Mouse (Mus musculus) C2C12 (cell line): ENCODE results near the gene Zbtb44.

ENCODE experiments used
- CEBPB ChIP-seq: IDR thresholded peaks from one replicate; pipeline ENCODE4 v1.6.1; 2011; ENCODE audit warnings: low read depth, mild to moderate bottlenecking, control low read depth, moderate library complexity
- CTCF ChIP-seq: IDR thresholded peaks from one replicate; pipeline ENCODE4 v1.5.1; 2011; ENCODE audit not compliant: control insufficient read depth, insufficient read depth, insufficient read length
- FOSL1 ChIP-seq: IDR thresholded peaks from one replicate; pipeline ENCODE4 v1.8.0; 2011; ENCODE audit warnings: mild to moderate bottlenecking, low read length; ENCODE audit not compliant: poor library complexity, insufficient read depth, severe bottlenecking
- MAX ChIP-seq: IDR thresholded peaks from one replicate; pipeline ENCODE4 v1.6.1; 2011; ENCODE audit warnings: mild to moderate bottlenecking, control low read depth
- MYOD1 ChIP-seq: IDR thresholded peaks from one replicate; pipeline ENCODE4 v1.6.1; 2011; ENCODE audit warnings: low read depth; ENCODE audit not compliant: control insufficient read depth, insufficient read length
- USF1 ChIP-seq: IDR thresholded peaks from one replicate; pipeline ENCODE4 v1.6.1; 2011; ENCODE audit warnings: low read depth, mild to moderate bottlenecking, control low read depth, moderate library complexity

- TF ChIP-seq CTCF (no peak), USF1 (no peak), FOSL1 (no peak), MAX (no peak), MYOD1 (no peak), CEBPB (no peak)
These were observed 40.3 kb downstream of the Zbtb44 start for GRCm38 (mm10) chr9:31070706-31071105.
